Mouse (Mus musculus) olfactory bulb, adult 2 months (tissue): Measurements from ENCODE around the gene Cdc14a.

Source experiments
- CTCF ChIP-seq: fragments of 200-500 bp; IDR thresholded peaks from 2 replicates; pipeline ENCODE4 v1.5.1; 2012; ENCODE audit warnings: low read depth, mild to moderate bottlenecking, low read length, moderate library complexity; ENCODE audit not compliant: insufficient read depth
- POLR2A ChIP-seq: fragments of 200-500 bp; IDR thresholded peaks from 2 replicates; pipeline ENCODE4 v1.6.1; 2012; ENCODE audit warnings: mild to moderate bottlenecking, low read depth, low read length, moderate library complexity; ENCODE audit not compliant: insufficient read depth

DNA sequence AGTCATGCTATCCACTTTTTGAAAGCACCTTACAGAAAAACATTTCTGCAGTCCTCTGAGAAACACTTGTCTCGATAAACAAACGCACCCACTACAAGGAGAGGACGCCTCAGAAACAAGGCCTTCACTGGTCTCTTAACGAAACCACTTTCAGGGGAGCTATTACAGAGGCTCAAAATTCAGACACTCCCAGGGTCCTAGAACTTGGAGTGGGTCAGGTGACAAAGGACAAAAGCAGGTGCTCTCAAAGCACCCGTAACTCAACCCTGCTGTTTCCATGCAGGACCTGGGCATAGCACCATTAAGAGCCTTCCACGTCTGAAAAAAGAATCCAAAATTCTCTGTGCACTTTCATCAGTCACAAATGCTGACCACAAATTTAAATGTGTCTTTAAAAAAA, 26.5 kb downstream of the Cdc14a start:
- TF ChIP-seq POLR2A (no peak), CTCF (no peak)
